Mouse (Mus musculus) megakaryocyte, adult 5-6 weeks (primary cell): ENCODE measurements around the gene 0610010F05Rik. TPM values are rescaled to one million over a fixed set of nuclear protein-coding genes. Genes with fewer than 3 reads are reported as not detected.

ENCODE experiments used
- ATAC-seq: 2 replicates; pipeline ENCODE4 v1.8.0; 2016; ENCODE audit warnings: mild to moderate bottlenecking, inconsistent platforms; ENCODE audit not compliant: poor library complexity, severe bottlenecking
- total RNA-seq, 2 experiments: library from RNA; stranded (forward) in 1 of 2; stranded (reverse) in 1 of 2; fragments of 153-499, 151-499 nt in 1 of 2; fragments of 221-1000, 200-1000 nt in 1 of 2; gene quantifications; 2 replicates each; pipeline versions ENCODE4 v1.2.3 to v1.2.4; 2015 to 2017

Gene 0610010F05Rik
- 20.7 and 23.5 TPM in 2 replicates for total RNA-seq (2015)
- 26.9 and 35.6 TPM in 2 replicates for total RNA-seq (2017)

- peak; percentile 98 for ATAC-seq
These were observed at the start of gene 0610010F05Rik for GRCm38 (mm10) chr11:23632945-23633878. TSS of gene 0610010F05Rik (minus strand) at chr11:23633639.

GRCm38 (mm10) chr11:23682561-23682960, 49.1 kb upstream of the 0610010F05Rik start:
- peak; percentile 29; the same call in 1 of the 2 replicates for ATAC-seq

GRCm38 (mm10) chr11:23680435-23680950, 47.1 kb upstream of the 0610010F05Rik start:
- ATAC-seq: no peak

GRCm38 (mm10) chr11:23679044-23679642, 45.7 kb upstream of the 0610010F05Rik start:
- ATAC-seq: peak; percentile 96

GRCm38 (mm10) chr11:23676100-23676499, 42.7 kb upstream of the 0610010F05Rik start:
- no peak for ATAC-seq

GRCm38 (mm10) chr11:23672256-23672749, 38.9 kb upstream of the 0610010F05Rik start:
- ATAC-seq: no peak

GRCm38 (mm10) chr11:23667128-23667527, 33.7 kb upstream of the 0610010F05Rik start:
- no peak for ATAC-seq

- no peak; the same call in 1 of the 2 replicates for ATAC-seq
These were observed 33.1 kb upstream of the 0610010F05Rik start for GRCm38 (mm10) chr11:23666526-23666925.

GRCm38 (mm10) chr11:23665798-23666501, 32.5 kb upstream of the 0610010F05Rik start, which contains the start of gene Pex13:
TSS of gene Pex13 (minus strand) at chr11:23665959.
- ATAC-seq: peak; percentile 95

- ATAC-seq: peak; percentile 32
These were observed 31.9 kb upstream of the 0610010F05Rik start, which contains the start of gene Pus10 for GRCm38 (mm10) chr11:23665311-23665786. TSS of gene Pus10 (plus strand) at chr11:23665674.

GRCm38 (mm10) chr11:23664232-23664631, 30.8 kb upstream of the 0610010F05Rik start:
- no peak for ATAC-seq

- ATAC-seq: no peak
These were observed 24.4 kb upstream of the 0610010F05Rik start for GRCm38 (mm10) chr11:23657791-23658190.

GRCm38 (mm10) chr11:23653666-23654065, 20.2 kb upstream of the 0610010F05Rik start:
- no peak for ATAC-seq

- ATAC-seq: no peak
These were observed 14.4 kb upstream of the 0610010F05Rik start for GRCm38 (mm10) chr11:23647835-23648234.

- no peak for ATAC-seq
These were observed 14.0 kb upstream of the 0610010F05Rik start for GRCm38 (mm10) chr11:23647431-23647830.

GRCm38 (mm10) chr11:23634573-23634972, 1.1 kb upstream of the 0610010F05Rik start:
- ATAC-seq: no peak

- ATAC-seq: no peak
These were observed 408 bp upstream of the 0610010F05Rik start for GRCm38 (mm10) chr11:23633879-23634215.

- no peak for ATAC-seq
These were observed 2.8 kb downstream of the 0610010F05Rik start for GRCm38 (mm10) chr11:23630664-23631063.

GRCm38 (mm10) chr11:23618995-23619394, 14.4 kb downstream of the 0610010F05Rik start:
- no peak for ATAC-seq

GRCm38 (mm10) chr11:23614546-23614945, 18.9 kb downstream of the 0610010F05Rik start:
- ATAC-seq: no peak
